Mouse (Mus musculus) heart, adult 18-20 months (tissue): ENCODE measurements at regions not wholly inside any gene's neighbourhood (a gene's known extent, or its start where the extent isn't known, plus 50 kb on each side); places are given as distances from the start of the nearest gene placed in this dataset.
A peak's percentile ranks its signal among the peaks of the same experiment; 100 is the strongest.

Experiments
- DNase-seq, 2 experiments: peaks; one replicate each; pipeline ENCODE4 v3.0.0; 2021 to 2022; ENCODE audit warnings: mixed read lengths in 1 of 2

GRCm38 (mm10) chr5:27963765-27964164, 107.4 kb upstream of the Insig1 start:
- no peak for DNase-seq

- DNase-seq, result peak; percentile 56 to 92
Observed at GRCm38 (mm10) chr5:27995186-27995585, 76.0 kb upstream of the Insig1 start.

GRCm38 (mm10) chr5:27997751-27998150, 73.4 kb upstream of the Insig1 start:
- no peak for DNase-seq

GRCm38 (mm10) chr5:28002922-28003321, 68.2 kb upstream of the Insig1 start:
- no peak for DNase-seq

- peak in 1 of 2 experiments; percentile 16 for DNase-seq
Observed at GRCm38 (mm10) chr5:28003756-28004486, 67.2 kb upstream of the Insig1 start.

DNA sequence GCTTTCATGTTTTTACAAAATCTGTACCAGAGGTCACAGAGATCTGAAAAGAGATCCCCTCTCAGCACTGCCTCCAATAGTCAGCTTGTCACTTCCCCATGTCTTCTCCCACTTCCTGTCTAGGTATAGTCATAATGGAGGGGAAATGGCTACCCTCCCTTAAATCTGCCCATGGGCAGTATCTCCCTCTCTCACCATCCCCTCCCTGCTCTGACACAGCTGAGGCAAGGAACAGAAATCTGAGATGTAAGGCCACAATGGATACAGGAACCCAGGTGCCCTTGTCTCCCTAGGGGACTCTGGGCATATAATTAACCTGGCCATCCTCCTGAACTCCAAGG, 66.7 kb upstream of the Insig1 start:
- no peak for DNase-seq

DNA sequence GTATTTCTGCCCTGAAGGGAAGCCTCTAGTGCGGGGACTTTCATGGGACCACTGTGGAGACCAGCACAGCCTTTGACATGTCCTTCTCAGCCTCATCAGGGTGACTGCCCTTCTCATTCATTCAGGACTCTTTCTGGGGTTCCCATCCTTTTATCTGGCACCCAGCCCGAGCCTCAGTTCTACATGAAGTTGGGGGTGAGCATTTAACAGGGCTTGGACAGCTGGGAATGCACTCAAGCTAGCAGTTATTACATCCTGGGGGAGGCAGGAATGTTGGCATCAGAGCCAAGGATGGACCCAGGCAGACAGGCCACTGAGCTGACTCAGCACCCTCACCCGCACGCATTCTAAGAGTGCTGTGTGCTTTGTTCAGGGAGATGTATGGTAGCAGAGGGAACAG, 61.8 kb upstream of the Insig1 start:
- DNase-seq, result no peak

DNA sequence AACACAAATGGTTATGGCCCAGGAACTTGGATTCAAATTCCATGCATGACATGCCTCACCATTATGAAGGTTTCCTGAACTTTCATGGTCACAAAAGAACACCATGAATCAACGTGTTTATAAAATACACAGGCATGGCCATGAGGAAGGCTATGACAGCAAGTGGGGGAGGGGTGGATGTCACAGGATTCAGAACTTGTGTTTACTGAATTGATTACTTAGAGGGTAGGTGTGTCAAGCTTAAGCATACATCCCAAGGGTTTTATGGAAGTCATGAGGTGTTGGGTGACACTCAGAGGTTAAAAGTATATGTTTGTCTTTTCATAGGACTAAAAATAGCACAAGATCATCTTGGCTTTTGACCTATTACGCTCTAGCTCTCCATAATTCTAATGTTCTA, 61.3 kb upstream of the Insig1 start:
- DNase-seq, result no peak

- DNase-seq, result no peak
Observed at GRCm38 (mm10) chr5:28010529-28010928, 60.6 kb upstream of the Insig1 start.

DNA sequence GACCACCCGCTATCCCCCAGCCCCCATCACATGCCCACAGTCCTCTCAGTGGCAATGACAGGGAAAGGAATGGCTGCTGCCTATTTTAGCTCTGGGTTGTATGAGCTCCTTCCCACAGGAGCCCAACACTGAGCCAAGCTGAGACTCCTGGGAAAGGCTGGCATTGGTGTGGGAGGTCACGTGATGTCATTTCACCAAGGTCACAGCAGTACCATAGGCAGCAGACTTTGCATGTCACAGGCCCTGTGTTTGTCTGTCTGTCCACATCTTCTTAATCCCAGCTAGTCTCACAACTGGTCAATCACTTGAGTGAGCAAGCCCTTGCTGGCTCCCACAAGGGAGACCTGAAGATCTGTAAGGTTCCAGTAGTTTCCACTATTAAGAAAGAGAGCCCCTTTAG, 58.7 kb upstream of the Insig1 start:
- no peak for DNase-seq

DNA sequence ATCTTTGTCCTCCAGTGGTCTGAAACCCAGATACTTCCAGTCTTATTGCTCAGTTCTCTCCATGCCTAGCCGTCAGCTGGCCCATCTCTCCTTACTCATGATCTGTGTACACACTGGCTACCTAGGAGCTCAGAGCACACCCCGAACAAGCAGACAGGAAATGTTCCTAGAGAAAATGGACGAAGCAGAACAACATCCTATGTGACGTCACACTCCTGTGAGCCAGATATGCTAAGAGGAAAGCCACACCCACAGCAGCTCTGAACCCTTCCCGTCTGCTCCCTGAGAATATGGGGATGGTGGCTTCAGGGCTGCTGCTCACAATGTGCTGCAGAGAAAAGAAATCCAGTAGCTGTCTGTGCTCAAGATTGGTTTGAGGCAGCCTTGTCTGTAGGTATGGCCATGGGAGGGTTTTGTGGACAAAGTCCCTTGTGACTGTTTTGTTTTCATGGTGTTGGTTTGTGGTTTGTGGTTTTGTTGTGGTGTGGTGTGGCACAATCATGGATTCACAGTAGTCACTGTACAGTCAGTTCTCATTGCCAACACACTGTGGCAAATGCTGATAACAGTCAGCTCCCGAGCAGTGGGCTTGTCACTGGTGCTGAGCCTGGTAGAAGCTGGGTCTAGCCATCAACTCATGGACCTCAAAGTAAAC, 57.4 kb upstream of the Insig1 start:
- peak in 1 of 2 experiments; percentile 14 for DNase-seq

GRCm38 (mm10) chr5:28019864-28020263, 51.3 kb upstream of the Insig1 start:
- DNase-seq, result no peak
